Mouse (Mus musculus): ENCODE measurements around the gene Aire. TPM values are rescaled to one million over a fixed set of nuclear protein-coding genes. Genes with fewer than 3 reads are reported as not detected.

The Aire gene
- polyA plus RNA-seq, 1 experiment = 23.5 TPM

DNA sequence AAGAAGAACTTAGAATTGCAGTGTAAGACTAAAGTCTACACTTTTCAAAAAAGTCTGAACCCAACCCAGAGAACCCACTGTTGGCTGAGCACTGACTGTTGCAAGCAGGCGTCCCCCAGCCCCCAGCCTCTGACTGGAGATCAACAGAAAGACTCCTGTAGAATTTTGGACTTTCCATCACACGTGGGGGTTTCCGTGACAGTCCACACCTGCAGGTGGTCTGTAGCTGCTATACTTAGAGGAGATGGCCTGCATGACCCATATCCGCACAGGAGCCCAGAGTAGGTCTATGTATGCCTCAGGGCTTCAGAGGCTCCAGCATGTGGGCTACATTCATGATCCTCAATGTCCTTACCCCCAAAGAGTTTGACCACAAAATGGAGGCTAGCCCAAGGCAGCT lies 3.0 kb upstream of the Aire start:
- Histone ChIP-seq H3K9ac (ENCODE audit: low read depth, poor library complexity, severe bottlenecking) (no peak overlapping the region), H3K27me3 (ENCODE audit: control insufficient read depth, insufficient read depth, low read length, poor library complexity, severe bottlenecking) (no peaks in the 10 kb centered on the region), H3K4me3 (ENCODE audit: low read depth, low read length) (no peak overlapping the region), H3K9me3 (replicated peaks; ENCODE audit: control insufficient read depth, insufficient read depth, low read length, poor library complexity, severe bottlenecking) (no peaks in the 10 kb centered on the region), H3K4me1 (ENCODE audit: control insufficient read depth, insufficient read depth, low read length) (peaks cover 6% of the 10 kb centered on the region), H3K27ac (ENCODE audit: insufficient read depth, low read length) (no peak overlapping the region), H3K36me3 (ENCODE audit: control insufficient read depth, insufficient read depth, low read length, poor library complexity, severe bottlenecking) (0 out of 2 replicates have a peak, but pooled peaks cover 5% of the 10 kb centered on the region)
- TF ChIP-seq EP300 (IDR thresholded peaks at IDR 0.05; ENCODE audit: insufficient read depth, low read depth, low read length) = no peak

DNA sequence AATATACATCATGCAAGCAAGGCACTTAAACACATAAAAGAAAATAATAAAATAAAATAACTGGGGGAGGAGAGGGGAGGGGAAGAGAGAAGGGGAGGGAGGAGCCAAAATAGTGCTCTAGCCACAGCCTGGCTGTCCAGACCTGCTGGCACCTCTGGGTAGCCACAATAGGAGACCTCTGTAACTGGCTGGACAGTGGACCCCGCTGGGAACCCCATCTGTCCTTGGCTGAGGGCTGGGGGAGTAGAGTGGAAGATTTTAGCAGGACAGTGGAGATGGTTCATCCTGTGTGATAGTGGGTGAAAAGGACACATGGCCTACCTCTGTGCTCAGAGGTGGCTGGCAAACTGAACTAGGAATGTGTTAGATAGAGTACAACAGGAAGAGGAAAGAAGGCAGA lies 1.1 kb upstream of the Aire start:
- Histone ChIP-seq H3K4me1 (ENCODE audit: control insufficient read depth, insufficient read depth, low read length) (peaks cover 6% of the 10 kb centered on the region), H3K27ac (ENCODE audit: insufficient read depth, low read length) (no peak overlapping the region), H3K36me3 (ENCODE audit: control insufficient read depth, insufficient read depth, low read length, poor library complexity, severe bottlenecking) (no peaks in the 10 kb centered on the region), H3K4me3 (ENCODE audit: low read depth, low read length) (no peak overlapping the region), H3K9me3 (replicated peaks; ENCODE audit: control insufficient read depth, insufficient read depth, low read length, poor library complexity, severe bottlenecking) (no peaks in the 10 kb centered on the region), H3K27me3 (ENCODE audit: control insufficient read depth, insufficient read depth, low read length, poor library complexity, severe bottlenecking) (no peaks in the 10 kb centered on the region), H3K9ac (ENCODE audit: low read depth, poor library complexity, severe bottlenecking) (no peak overlapping the region)
- TF ChIP-seq CTCF (IDR thresholded peaks at IDR 0.05; ENCODE audit: low read depth, low read length) (no peak), POLR2A (IDR thresholded peaks at IDR 0.05; ENCODE audit: insufficient read depth, low read length) (no peak), EP300 (IDR thresholded peaks at IDR 0.05; ENCODE audit: insufficient read depth, low read depth, low read length) (no peak)

DNA sequence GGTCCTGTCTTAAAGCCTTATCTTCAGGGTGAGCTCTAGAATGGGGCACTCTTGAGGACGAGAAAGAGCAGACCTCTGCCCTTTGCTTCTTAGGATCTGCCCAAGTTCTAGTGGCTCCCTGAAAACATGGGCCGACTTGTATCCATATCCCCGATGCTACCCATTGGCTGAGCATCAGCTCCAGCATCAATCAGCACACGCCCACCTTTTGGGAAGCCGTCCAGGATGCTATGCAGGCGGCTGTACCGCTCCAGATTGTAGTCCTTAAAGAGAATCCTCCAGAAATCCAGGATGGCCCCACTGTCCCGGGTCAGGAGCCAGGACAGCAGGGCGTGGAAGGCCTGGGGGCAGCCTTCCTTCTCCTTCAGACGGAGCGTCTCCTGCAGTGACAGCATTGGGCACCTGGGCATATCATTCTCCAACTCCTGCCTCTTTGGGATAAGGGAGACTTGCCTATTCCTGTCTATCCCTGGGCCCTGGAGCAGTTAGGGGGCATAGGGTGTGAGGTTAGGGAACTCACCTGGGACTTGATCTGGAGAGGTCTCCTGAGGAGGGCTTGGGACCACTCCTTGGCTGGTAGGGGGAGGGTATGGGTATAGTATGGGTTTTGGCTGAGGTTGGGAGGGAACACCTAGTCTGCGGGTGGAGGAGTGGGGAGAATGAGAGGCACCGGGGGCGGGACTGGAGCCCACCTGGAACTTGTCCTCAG lies 559 bp downstream of the Aire start:
- peaks cover 6% of the 10 kb centered on the region for H3K4me1 ChIP-seq (ENCODE audit: control insufficient read depth, insufficient read depth, low read length)
- TF ChIP-seq EP300 (IDR thresholded peaks at IDR 0.05; ENCODE audit: insufficient read depth, low read depth, low read length) (no peak), POLR2A (IDR thresholded peaks at IDR 0.05; ENCODE audit: insufficient read depth, low read length) (no peak), CTCF (IDR thresholded peaks at IDR 0.05; ENCODE audit: low read depth, low read length) (no peak)
- no peaks in the 10 kb centered on the region for H3K27me3 ChIP-seq (ENCODE audit: control insufficient read depth, insufficient read depth, low read length, poor library complexity, severe bottlenecking)
- H3K9ac ChIP-seq (ENCODE audit: low read depth, poor library complexity, severe bottlenecking) = no peak overlapping the region
- no peak overlapping the region for H3K27ac ChIP-seq (ENCODE audit: insufficient read depth, low read length)
- peak overlapping the region; percentile 46 for H3K4me3 ChIP-seq (ENCODE audit: low read depth, low read length)
- H3K36me3 ChIP-seq (ENCODE audit: control insufficient read depth, insufficient read depth, low read length, poor library complexity, severe bottlenecking) = no peaks in the 10 kb centered on the region
- no peaks in the 10 kb centered on the region for H3K9me3 ChIP-seq (replicated peaks; ENCODE audit: control insufficient read depth, insufficient read depth, low read length, poor library complexity, severe bottlenecking)

DNA sequence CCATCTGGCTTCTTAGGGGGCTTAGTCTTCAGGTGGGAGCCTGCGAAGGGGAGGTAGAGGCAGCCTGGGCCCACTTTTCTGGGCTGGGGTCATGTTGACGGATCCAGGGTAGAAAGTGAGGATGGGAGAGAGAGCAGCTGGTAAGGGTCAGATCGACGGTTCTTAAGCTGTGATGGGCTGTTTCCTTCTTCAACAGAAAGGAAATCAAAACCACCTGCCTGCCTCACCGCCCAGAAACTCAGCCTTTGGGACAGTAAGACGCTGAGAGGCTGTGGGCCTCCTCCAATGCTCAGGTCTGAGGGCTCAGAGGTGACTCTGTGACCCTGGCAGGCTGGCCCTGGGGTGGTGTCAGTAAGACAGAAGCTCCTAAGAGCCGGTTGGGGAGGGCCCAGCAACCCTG lies 1.3 kb downstream of the Aire start:
- no peak overlapping the region for H3K9ac ChIP-seq (ENCODE audit: low read depth, poor library complexity, severe bottlenecking)
- TF ChIP-seq CTCF (IDR thresholded peaks at IDR 0.05; ENCODE audit: low read depth, low read length) (no peak), POLR2A (IDR thresholded peaks at IDR 0.05; ENCODE audit: insufficient read depth, low read length) (no peak), EP300 (IDR thresholded peaks at IDR 0.05; ENCODE audit: insufficient read depth, low read depth, low read length) (no peak)
- peaks cover 6% of the 10 kb centered on the region for H3K4me1 ChIP-seq (ENCODE audit: control insufficient read depth, insufficient read depth, low read length)
- H3K27ac ChIP-seq (ENCODE audit: insufficient read depth, low read length) = no peak overlapping the region
- no peaks in the 10 kb centered on the region for H3K9me3 ChIP-seq (replicated peaks; ENCODE audit: control insufficient read depth, insufficient read depth, low read length, poor library complexity, severe bottlenecking)
- H3K36me3 ChIP-seq (ENCODE audit: control insufficient read depth, insufficient read depth, low read length, poor library complexity, severe bottlenecking) = no peaks in the 10 kb centered on the region
- H3K27me3 ChIP-seq (ENCODE audit: control insufficient read depth, insufficient read depth, low read length, poor library complexity, severe bottlenecking) = no peaks in the 10 kb centered on the region
- H3K4me3 ChIP-seq (ENCODE audit: low read depth, low read length) = peak overlapping the region; percentile 46; the same call in 1 of the 2 replicates

- Histone ChIP-seq H3K36me3 (ENCODE audit: control insufficient read depth, insufficient read depth, low read length, poor library complexity, severe bottlenecking) (no peaks in the 10 kb centered on the region), H3K4me3 (ENCODE audit: low read depth, low read length) (peak within 1 kb of the TSS; percentile 46), H3K4me1 (ENCODE audit: control insufficient read depth, insufficient read depth, low read length) (peaks cover 6% of the 10 kb centered on the region), H3K9ac (ENCODE audit: low read depth, poor library complexity, severe bottlenecking) (no peak within 1 kb of the TSS), H3K27ac (ENCODE audit: insufficient read depth, low read length) (no peak within 1 kb of the TSS), H3K9me3 (replicated peaks; ENCODE audit: control insufficient read depth, insufficient read depth, low read length, poor library complexity, severe bottlenecking) (no peaks in the 10 kb centered on the region), H3K27me3 (ENCODE audit: control insufficient read depth, insufficient read depth, low read length, poor library complexity, severe bottlenecking) (no peaks in the 10 kb centered on the region)
- TF ChIP-seq POLR2A (IDR thresholded peaks at IDR 0.05; ENCODE audit: insufficient read depth, low read length) (no peak), CTCF (IDR thresholded peaks at IDR 0.05; ENCODE audit: low read depth, low read length) (no peak), EP300 (IDR thresholded peaks at IDR 0.05; ENCODE audit: insufficient read depth, low read depth, low read length) (no peak)
Measured at GRCm38 (mm10) chr10:78041647-78042046, 1.8 kb downstream of the Aire start, which contains the start of gene Dnmt3l. TSS of gene Dnmt3l (plus strand) at chr10:78041947.

DNA sequence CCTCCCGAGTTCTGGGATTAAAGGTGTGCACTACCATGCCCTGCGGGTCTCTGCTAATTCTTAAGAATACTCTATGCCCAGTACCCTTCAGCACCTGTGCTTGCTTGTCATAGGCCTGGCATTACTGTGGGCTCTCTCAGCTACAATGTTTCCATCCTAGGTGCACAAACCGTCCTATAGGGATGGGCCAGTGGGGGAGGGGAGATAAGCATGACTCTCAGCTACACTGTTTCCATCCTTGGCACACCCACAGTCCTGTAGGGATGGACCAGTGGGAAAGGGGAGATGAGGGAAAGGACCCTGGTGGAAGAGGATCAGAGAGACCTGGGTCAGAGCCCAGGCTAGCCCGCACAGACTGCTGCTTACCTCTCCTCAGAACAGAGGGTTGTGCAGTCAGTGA lies 6.3 kb downstream of the Aire start:
- H3K9ac ChIP-seq (ENCODE audit: low read depth, poor library complexity, severe bottlenecking) = no peak overlapping the region
- no peaks in the 10 kb centered on the region for H3K9me3 ChIP-seq (replicated peaks; ENCODE audit: control insufficient read depth, insufficient read depth, low read length, poor library complexity, severe bottlenecking)
- no peaks in the 10 kb centered on the region for H3K27me3 ChIP-seq (ENCODE audit: control insufficient read depth, insufficient read depth, low read length, poor library complexity, severe bottlenecking)
- no peaks in the 10 kb centered on the region for H3K36me3 ChIP-seq (ENCODE audit: control insufficient read depth, insufficient read depth, low read length, poor library complexity, severe bottlenecking)
- H3K27ac ChIP-seq (ENCODE audit: insufficient read depth, low read length) = no peak overlapping the region
- TF ChIP-seq EP300 (IDR thresholded peaks at IDR 0.05; ENCODE audit: insufficient read depth, low read depth, low read length) (0 out of 2 replicates have a peak, but pooled peaks have one; percentile 32), CTCF (IDR thresholded peaks at IDR 0.05; ENCODE audit: low read depth, low read length) (no peak), POLR2A (IDR thresholded peaks at IDR 0.05; ENCODE audit: insufficient read depth, low read length) (no peak)
- H3K4me1 ChIP-seq (ENCODE audit: control insufficient read depth, insufficient read depth, low read length) = peaks cover 2% of the 10 kb centered on the region
- peak overlapping the region; percentile 60 for H3K4me3 ChIP-seq (ENCODE audit: low read depth, low read length)
